Mouse (Mus musculus) gonadal fat pad, adult 2 months (tissue): ENCODE measurements around the gene Ppp1r16b. TPM values are rescaled to one million over a fixed set of nuclear protein-coding genes. Genes with fewer than 3 reads are reported as not detected.

ENCODE experiments used
- DNase-seq: peaks from one replicate; pipeline ENCODE4 v3.0.0-alpha.2; 2012; ENCODE audit warnings: low read depth
- polyA plus RNA-seq: library from polyadenylated mRNA; depleted of rRNA; stranded (reverse); fragments of >200 nt; gene quantifications from 2 replicates; pipeline ENCODE4 v1.2.3, GENCODE M21; 2012

Ppp1r16b gene
- polyA plus RNA-seq, 1 experiment: 3.1 TPM

DNA sequence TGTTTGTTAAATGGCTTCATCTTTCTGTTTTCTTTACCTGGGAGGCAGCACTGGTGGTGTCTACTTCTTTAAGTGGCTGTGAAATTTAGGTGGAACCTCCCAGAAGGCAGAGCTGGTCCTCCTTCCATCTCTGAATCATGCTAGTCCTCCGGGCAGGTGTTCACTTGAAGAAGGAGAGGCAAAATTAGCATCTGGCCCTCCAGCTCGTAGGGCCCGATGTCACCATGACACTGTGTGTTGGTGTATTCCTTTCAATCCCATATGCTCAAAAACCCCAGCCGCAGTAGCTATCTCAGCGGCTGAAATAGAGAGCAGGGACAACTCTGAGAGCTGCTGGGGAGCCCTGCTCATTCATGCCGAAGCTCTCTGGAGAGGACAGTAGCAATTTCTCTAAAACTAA is 27.0 kb downstream of the Ppp1r16b start:
- DNase-seq: no peak

DNA sequence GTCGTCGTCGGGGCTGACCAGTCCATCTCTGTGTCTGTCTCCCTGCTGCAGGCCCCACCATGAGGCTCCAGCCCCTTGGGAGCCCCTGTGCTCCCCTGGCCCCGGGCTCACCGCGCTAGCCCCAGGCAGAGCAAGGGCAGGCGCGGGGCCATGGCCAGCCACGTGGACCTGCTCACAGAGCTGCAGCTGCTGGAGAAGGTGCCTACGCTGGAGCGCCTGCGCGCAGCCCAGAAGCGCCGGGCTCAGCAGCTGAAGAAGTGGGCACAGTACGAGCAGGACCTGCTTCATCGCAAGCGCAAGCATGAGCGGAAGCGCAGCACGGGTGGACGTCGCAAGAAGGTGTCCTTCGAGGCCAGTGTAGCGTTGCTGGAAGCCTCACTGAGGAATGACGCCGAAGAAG is 30.6 kb downstream of the Ppp1r16b start:
- no peak for DNase-seq

DNA sequence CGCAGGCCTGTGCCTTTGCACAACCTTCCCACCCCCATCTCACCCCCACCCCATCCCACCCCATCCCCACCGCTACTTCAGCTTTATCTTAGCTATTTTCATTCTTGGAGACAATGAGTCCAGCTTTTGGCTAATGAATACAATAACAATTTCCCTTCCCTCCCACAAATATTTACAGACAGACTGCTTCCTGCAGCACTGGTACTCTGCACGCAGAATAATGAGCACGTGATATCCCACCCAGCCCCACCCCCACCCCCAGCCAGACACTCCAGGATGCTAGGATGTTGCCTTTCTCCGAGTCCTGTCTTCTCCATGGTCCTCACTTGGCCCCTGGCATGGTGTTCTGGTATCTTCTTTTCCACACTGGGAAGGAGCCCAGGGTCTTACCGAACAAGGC is 31.3 kb downstream of the Ppp1r16b start:
- no peak for DNase-seq

DNA sequence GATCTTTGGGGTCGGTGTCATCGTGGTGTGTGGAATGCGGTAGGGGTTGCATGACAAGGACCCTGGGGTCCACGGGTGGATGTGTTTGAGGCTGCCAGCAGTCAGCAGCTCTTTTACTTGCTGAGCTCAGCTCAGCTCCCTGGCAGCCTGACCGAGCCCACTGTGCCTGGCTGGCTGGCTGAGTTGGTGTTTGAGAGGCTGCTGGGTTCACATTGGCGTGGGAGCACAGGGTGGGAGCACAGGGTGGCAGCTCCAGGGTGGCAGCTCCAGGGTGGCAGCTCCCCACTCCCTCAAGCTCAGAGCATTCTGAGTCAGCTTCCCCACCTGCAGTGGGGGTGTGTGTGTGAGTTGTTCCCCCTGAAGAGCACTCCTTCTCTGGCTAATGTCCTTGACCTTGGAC is 34.7 kb downstream of the Ppp1r16b start:
- DNase-seq: no peak

DNA sequence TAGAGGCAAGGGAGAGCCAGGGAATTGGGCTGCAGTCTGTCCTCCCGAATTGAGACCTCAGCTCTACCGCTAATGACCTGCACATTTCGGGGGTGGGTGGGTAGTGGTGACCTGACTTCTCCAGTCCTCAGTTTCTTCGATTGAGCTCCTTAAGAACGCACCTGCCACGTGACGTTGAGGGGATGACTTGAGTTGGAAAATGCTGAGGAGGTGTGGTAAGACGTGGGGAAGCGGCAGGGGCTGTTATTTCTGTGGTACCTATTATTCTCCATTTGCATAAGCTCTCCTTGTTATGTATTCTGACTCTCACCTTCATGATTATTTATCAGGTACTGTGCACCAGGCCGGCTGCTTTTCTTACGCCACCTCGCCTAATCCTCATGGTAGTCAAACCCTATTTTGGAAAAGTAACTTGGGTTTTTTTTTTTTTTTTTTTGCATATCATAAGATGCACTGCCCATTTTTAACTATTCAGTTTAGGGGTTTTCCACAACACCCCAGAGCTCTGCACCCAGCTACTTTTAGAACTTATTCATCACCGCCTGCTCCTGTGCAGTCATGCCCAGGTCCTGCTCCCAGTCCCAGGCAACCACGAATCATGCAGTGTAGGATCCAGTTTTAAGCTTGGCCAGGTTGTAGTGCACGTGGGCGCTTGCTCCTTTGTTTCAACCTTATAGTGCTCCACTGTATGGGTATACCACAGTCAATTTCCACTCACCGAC is 35.5 kb downstream of the Ppp1r16b start:
- no peak for DNase-seq

DNA sequence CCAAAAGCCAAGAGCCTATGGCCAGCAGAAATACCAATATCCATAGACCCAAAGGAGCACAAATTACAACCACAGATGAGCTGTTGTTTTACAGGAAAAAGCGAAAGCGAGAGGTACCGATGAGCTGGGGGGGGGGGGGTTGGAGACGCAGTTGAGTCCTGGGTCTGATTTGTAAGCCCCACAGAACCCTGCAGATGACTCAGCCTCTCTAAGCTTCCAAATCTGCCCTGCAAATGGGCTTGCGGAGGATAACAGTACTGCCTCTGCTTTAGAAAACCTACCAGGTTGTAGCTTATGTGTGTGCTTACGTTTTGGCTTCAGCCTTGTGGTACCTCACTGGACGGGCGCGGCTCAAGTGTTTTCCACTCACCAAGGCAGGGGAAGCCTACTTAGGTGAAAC is 36.3 kb downstream of the Ppp1r16b start:
- no peak for DNase-seq

DNA sequence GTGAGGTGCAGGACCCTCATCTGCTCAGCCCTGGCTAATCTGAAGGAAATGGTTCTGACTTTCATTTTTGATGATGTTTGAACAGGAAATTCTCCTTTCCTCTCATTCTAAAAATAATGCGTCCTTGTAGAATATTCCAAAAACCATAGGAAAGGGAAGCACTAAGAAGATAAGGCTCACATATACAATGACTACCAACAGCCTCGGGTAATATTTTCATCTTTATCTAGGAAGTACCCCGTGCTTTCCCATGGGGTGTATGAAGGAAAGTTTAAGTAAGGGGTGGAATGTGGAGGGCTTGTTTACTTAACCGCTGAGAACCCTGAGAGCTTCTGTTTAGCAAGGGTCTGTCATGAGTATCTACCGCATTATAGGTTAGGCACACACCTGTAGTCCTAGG is 37.0 kb downstream of the Ppp1r16b start:
- no peak for DNase-seq

DNA sequence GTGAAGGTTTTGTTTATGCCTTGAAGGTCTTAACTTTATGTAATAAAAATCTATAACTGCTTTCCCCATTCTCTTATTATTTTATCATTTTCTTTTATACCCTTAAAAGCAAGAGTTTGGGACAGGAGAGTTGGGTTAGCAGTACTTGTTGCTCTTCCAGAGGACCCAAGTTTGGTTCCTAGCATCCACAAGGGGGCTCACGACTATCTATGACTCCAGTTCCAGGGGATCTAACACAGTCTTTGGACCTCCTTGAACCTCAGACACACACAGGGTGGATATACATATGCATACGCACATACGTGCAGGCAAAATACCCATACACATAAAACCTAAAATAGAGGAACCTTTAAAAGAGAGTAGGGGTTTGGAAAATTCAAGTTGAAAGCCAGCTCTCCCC is 39.5 kb downstream of the Ppp1r16b start:
- no peak for DNase-seq

DNA sequence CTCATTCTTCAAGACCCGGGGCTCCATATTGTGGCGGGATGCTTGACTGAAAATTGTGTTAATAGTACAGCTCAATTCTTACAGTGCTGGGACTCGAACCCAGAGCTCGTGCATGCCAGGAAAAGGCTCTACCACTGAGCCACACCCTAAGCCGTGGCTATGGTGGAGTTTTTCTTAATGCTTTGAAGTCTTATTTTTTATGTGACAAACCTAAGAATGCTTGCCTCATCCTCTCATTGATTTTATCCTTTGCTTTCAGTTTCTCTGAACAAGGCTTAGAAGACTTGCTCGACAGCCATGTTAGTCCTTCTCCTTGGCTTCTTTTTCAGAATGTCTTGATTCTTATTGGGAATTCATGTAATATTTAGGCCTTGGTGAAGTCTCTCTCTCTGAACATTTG is 40.3 kb downstream of the Ppp1r16b start:
- no peak for DNase-seq

DNA sequence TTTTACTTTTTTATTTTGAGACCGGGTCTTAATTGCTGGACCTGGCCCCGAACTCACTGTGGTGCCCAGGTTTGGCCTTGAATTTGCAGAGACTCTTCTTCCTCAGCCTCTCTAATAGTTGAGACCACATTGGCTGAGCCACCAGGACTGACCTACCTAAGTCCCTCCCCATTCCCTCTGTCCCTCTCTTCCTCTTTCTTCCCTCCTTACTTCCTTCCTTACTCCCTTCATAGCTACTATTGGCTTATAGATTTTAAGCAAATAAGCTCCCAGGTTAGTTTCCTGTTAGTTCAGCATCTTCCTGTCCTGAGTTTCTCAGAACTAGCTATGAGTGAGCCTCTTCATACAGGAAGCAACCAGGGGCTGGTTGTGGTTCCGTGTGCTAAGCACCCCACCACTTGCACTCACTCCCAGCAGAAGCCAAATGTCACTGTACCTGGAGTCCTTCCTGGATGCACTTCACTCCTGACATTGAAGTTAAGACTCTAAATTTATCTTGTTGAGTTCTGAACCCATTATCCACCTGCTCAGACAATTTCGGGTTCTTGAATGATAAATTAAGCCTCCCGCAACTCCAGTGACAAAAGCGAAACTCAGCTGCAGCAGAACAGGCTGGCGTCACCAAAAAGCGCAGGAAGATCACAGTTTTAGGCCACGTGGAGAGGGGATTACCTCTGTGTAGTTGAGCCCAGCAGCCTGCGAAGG is 41.7 kb downstream of the Ppp1r16b start:
- no peak for DNase-seq

DNA sequence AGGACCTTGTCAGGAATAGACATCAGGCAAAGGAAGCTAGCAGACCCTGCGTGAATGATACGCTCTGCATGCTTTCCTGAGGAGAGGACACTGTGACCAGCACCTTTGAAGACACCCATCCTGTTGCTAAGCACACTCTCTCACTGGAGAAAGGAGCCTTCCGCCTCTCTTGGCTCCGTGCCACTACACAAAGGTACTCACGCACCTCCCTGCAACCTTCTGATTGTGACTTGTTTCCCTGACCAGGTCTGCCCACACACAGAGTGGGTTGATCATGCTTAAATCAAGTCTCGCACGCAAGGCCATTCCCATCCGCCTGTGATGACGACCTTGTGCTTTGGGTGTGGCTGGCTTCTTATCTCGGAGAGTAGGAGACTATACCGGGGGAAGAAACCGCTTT is 42.9 kb downstream of the Ppp1r16b start:
- DNase-seq: no peak

DNA sequence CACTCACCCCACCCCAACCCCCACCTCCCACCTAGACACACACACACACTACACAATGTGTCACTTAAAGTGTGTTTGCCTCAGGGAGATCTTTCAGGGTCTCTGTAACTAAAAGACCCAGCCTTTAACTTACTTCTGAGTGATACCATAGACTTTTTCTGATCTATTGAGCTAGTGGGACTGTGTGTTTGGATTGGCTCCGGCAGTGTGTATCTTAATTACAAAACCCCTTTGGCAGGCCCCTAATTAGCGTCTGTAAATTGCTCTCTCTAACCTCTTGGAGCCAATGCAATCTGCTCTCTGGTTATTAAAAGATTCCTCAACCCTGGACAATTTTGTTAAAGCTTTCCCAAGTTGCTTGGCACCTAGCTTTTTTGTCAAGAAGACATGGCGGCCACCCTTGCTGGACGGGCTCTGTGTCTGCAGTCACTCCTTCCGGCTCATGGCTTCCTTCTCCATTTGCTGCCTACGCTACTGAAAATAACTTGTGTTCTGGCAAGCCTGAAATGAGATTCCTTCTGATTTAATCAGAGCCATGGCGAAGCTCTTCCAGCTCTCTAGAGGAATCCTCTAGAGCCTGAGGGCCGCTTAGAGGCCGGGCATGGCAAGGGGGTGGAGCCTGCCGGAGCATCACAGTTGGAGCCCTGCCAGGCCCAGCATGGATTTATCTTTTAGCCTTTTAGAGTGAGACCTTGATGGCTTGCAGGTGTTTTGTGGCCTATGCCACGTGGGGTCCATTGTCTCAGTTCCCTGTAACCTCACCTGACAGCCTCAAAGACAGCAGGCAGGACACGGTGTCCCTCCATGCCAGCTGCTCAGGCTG is 46.9 kb downstream of the Ppp1r16b start:
- no peak for DNase-seq

DNA sequence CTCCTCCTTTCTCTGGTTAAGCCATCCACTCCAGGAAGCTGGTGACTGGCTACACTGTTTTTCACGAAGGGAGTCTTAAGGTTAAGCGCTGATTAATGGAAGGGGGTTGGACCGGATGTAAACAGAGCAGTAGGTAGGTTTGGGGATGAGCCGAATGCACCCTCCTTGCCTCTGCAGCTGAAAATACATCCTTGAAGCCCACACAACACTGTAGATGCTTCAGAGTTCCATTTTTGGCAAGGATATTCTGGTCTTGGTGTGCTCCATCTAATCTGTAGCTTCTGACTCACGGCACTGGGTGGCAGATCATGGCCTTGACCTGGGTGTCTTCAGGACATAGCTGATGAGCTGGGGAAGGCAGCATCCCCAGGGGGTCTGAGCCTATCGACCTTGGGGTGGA is 49.6 kb downstream of the Ppp1r16b start:
- DNase-seq: no peak

DNA sequence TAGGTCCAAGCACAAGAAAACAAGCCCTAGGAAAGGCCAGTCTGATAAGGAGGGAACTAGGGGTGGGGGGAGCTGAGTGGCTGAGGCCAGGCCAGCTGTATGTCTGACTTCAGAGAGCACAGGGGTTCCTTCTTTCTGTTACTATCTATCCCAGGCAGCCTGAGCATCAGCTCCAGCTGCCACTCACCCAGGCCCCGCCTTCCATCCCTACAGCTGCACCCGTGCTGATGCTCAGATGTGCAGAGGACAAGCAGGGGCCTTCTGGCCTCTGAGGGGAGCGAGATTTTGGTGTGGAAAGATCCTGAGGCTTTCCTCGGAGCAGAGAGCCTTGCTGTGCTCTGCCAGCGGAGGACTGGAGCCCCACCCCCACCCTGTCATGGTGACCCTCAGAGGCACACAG is 50.9 kb downstream of the Ppp1r16b start:
- DNase-seq: no peak

DNA sequence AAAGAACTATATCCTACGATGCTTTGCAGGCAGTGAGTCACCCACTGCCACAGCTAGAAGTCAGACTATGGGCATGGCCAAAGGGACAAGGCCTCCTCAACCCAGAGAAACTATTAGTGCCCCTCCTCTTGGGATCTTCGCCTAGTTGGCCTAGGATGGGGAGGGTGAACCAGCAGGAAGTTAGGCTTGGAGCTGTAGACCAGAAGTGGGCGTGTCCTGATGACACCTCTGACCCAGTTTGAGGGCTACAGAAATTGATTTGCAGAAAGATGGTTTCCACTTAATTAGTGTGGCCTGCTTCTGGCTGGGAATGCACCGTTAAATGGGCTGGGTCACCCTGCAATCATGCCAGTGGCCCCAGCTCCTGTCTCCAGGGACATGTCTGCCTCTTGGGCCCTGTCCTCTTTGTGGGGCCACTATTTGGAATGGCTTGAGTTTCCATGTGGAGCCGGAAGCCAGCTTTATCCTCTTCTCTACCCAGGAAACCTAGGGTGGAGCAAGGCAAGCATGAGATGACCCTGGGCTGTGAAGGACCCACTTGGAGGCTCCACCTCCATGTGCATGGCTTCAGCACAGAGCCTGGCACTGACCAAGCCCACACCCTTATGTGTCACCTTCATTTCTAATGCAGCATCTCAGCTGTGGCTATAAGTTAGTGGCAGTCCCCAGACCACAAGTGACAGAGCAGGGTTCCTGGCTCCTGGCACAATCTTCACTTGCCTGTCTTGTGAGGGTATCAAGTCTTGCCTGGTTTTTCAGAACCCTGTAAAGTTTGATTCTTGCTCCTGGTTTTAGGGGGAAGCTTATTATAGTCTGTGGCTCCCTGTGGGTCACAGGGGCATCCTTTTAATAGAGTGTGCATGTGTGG is 52.6 kb downstream of the Ppp1r16b start:
- DNase-seq: no peak

DNA sequence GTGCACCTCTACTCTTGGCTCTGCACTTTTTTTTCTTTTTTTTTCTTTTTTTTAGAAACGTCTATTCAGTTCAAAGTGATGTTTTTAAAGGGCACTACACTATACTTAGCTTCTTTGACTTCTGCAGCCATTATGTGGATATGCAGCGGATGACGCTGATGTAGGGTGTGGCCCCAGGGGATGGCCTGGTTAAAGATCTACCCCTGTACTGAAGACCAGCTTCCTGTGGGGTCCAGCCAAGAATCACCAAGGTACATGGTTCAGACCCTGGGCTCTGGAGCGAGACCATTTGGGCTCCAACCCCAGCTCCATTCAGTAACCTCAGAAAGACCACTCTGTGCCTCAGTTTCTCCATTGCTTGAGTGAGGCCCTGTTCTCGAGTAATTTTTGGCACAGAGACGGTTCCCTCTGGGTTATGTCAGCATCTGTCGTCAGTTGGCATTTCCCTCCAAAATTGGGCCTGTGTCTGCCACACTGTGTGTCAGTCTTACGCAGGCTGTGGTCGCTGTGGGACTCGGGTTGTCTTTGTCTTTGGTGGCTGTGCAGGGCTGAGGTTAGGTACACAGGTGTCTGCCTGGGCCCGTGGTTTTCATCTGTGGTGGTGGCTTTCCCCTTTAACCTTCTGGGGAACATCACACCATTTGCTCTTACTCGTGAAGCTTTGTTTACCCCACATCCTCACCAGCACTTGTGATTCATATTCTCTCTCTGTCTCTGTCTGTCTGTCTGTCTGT is 53.8 kb downstream of the Ppp1r16b start:
- DNase-seq: no peak

DNA sequence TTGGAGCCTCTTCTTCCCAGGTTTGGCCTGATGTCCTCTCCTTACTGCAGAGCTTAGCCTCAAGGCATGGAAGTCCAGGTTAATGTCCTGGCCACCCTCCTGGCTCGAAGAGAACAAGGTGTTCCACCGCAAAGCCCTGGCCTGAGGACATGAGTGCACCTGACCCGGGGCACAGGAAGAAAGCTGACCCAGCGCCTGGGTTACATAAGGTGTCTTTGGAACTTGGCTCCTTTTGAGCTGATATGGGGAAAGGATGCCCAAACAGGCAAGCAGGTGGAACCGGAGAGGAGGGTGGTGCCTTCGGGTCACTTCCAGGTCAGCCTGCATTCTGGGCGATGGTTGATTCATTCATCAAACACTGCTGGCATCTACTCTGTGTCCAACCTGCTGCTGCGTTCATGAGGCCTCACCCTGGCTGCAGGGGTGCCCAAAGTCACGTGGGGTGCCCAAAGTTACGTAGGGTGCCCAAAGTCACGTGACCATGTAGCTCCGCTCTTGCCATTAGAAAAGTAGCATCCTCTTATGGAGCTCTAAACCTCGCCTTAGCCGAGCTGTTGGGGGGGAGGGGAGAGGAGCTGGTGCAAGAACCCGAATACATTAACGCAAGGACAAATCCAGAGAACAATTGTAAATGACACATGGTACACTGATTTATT is 55.6 kb downstream of the Ppp1r16b start:
- no peak for DNase-seq

DNA sequence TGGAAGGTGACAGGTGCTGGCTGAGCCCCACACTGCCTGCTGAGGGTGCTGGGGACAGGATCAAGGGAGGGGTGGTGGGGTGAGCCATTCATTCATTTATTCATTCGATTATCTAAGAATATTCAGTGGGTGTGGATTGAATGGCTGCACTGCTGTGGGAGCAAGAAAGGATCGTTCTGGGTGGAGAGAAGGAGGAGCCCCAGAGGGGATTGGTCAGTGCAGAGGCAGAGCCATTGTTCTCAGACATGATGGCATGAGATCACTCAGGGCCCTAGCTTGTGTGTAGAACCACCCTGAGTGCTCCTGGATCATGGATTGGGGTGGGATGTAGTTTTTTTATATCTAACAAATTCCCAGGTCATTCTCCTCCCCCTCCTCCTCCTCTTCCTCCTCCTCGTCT is 56.3 kb downstream of the Ppp1r16b start:
- no peak for DNase-seq

DNA sequence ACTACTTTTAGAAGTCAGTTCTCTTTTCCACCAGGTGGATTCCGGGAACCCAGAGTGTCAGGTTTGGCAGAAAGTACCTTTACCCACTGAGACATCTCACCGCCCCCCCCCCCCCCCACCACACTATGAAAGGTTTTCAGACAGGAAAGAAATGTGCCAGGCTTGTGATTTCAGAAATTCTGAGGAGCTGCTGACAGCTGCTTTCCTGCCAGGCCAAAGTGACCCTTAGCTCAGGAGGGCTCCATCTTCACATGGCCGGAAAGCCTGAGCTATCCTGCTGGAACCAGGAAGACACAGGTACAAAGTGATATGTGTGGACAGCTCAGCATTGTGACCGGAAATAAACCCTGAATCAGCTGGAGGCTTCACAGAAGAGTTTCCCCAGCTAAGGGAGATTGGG is 56.9 kb downstream of the Ppp1r16b start:
- DNase-seq: no peak

DNA sequence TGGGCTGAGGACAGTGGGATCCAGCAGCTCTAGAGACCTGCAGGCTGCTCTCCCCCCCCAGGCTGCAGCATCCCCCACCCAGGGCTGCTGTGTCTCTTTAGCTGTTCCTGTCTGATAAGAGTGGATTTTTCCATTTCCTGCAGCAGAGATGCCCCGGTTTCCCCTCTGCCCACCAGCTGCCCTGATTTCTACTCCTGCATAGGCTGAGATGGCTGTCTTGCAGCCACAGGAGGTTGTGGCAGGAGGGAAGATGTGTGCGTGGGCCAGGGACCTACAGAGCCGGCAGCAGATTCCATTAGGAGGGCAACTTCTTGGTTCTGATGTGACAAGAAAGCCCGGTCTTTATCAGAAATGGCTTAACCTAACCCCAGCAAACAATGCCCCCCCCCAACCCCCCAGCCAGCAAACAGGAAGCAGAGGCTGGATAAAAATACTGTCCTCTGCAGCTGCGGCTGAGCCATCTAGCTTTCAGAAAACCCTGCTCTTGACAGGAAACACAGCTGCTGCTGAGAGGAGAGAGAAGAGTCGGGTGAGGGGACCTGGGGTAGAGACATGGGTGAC is 57.9 kb downstream of the Ppp1r16b start:
- DNase-seq: no peak
